Mouse (Mus musculus): ENCODE measurements at regions not wholly inside any gene's neighbourhood (a gene's known extent, or its start where the extent isn't known, plus 50 kb on each side); places are given as distances from the start of the nearest gene placed in this dataset.
A peak's percentile ranks its signal among the peaks of the same experiment; 100 is the strongest.

GRCm38 (mm10) chr2:30670836-30671586 is 76.2 kb downstream of the Cstad start:
- no peak for DNase-seq

GRCm38 (mm10) chr2:30667468-30667867 is 72.6 kb downstream of the Cstad start:
- DNase-seq = no peak

- no peak for DNase-seq
Measured at GRCm38 (mm10) chr2:30661147-30661546, 66.3 kb downstream of the Cstad start.

GRCm38 (mm10) chr2:30660613-30660991 is 65.8 kb downstream of the Cstad start:
- no peak for DNase-seq

- DNase-seq = no peak
Measured at GRCm38 (mm10) chr2:30659836-30660612, 65.2 kb downstream of the Cstad start.

- DNase-seq = peak; percentile 71
Measured at GRCm38 (mm10) chr2:30658844-30659555, 64.2 kb downstream of the Cstad start.

Data from lung, postnatal 14 days (tissue).